Mouse (Mus musculus) testis, postnatal 14 days (tissue): Measurements from ENCODE around the gene Islr2.

Experiments
- DNase-seq: peaks from one replicate; pipeline ENCODE4 v3.0.0; 2021; ENCODE audit warnings: low spot score

Islr2 gene

DNA sequence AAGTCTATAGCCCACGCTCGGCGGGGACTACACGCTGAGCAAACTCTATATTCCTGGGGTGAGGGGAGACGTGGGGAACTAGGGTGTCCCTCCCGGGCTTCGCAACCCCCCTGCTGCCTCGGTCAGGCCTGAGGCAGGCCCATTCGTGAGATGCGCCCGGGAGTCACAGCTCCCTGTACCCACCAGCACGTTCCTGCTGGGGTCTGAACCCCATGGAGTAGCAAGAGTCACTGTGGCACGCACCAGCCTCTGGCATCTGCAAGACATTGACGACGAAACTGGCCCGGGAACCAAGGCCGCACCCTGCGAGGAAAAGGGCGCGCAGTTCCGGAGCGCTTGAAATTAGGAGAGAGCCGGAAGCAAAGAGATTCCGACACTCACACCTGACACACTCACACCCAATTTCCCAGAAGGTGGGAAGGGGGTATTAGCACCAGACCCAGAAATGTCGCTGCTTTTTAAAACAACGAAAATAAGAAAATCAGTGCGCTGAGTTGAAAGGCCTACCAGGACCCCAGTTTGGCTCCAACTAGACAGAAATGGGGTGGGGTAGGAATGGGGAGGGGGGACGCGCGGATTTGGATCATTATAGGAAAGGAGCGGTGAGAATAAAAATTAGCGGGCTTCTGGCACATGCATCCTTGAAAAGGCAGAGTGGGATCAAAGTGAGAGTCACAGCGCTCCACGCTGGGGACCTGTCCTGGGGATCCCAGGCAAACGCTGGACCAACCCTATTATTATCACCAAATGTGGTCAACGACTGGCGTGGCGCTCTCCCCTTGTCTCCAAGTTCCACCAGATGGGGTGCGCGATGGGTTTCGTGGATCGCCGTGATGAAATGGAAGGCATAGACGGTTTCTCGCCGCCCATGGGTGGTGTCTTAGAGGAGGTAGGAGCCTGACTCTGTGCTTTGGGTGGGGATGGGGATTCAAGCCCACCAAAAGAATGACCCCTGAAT, 7.2 kb downstream of the Islr2 start:
- DNase-seq: no peak

DNA sequence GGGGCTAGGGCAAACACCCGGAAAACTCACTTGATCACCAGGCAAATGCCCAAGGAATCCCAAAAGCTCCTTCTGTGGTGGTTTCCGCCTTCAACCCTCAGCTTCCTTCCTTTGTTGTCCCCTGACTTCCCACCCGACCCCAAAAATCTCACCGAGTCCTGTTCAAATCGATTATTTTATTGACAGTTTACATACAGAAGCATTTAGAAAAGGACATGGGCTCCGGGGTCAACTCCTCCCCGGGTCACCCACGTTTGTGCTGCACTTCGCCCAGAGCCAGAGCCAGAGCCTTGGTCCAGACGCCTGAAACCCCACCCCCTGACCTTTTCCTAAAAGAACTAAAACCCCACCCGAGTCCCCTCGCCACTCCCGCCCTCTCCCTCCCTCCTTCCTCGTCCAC, 8.0 kb downstream of the Islr2 start:
- no peak for DNase-seq

DNA sequence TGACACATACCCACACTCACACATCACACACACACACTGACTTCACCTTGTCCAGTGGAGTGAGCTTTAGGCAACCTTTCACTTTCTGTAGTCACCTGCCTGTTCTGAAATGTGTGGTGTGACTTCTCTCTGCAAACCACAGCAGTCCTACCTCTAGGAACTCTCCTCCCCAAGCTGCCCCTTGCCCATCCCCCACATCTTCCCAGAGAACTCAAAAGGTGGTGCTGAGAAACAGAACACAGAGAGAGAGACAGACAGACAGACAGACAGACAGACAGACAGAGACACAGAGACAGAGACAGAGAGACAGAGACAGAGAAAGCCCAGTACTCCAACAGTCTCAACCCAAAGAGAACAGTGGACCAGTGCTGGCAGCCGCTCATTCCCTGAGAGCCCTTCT, 8.4 kb downstream of the Islr2 start:
- no peak for DNase-seq

DNA sequence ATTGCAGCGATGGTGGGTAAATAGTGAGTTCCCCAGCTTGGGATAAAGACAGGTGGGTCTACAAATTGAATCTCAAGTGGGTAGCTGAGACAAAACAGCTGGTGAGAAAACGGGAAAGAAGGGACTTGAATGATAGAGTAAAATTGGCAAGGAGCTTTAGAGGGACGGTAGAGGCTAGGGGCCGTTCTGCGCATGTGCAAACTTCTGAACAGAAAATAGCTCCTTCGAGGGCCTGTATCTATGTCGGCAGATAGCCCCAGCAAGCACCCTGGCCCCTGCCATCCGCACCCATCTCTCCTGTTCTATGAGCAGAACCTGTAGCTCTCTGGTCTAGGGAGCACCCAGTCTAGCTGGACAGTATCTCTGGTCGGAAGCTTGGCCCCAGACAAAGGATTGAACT, 9.9 kb downstream of the Islr2 start:
- no peak for DNase-seq

DNA sequence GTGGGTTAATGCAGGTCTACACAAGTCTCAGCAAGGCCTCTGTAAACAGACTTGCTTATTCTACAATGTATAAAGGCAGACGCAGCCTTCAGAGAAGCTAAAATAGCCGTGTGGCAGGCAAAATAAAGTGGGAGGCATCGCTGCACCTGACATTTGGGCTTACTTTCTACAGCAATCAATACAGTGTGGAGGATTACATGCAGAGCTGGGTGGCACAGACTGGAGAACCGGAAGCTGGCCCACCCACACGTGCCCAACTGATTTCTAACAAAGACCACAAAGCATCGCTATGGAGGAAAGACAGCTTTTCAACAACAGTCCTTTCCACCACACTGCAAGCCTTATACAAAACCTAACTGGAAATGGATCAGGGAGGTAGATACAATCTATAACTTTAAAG, 19.7 kb downstream of the Islr2 start:
- no peak for DNase-seq

DNA sequence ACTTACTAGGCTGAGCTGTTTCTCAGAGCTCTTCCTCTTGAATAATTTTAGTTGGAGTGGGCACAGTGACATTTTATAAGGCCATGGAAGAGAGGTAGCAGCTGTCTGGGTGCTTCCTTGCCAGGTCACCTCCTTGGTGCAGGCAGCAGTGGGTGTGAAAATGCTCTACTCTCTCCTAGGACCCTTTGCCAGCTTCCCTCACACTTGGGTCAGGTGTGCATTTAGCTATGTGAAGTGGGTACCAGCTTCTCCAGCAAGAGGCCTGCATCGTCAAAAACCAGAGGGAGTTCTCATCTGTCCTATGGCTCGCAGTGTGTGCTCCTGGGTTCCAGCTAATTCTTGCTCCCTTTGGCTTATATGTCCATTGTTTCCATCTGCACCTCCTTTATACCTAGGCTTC, 24.7 kb downstream of the Islr2 start:
- no peak for DNase-seq

DNA sequence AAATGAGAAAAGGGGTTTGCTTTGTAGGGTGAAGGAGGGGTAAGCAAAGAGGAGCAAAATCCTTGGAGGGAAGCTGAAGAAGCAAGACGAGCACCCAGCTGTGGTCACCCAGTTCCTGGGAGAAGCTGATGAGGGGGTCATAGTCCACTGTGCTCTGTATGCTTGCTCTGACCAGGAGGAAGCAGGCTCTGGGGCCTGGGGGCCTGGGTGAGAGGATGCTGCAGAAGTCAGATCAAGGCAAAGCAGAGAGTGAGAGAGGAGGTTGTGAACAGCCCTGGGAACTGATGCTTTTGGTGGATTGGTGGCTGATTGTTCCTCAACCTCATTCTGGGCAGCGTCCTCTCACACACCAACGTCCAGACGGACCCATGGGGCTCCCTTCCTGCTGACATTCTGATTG, 27.0 kb downstream of the Islr2 start:
- no peak for DNase-seq

DNA sequence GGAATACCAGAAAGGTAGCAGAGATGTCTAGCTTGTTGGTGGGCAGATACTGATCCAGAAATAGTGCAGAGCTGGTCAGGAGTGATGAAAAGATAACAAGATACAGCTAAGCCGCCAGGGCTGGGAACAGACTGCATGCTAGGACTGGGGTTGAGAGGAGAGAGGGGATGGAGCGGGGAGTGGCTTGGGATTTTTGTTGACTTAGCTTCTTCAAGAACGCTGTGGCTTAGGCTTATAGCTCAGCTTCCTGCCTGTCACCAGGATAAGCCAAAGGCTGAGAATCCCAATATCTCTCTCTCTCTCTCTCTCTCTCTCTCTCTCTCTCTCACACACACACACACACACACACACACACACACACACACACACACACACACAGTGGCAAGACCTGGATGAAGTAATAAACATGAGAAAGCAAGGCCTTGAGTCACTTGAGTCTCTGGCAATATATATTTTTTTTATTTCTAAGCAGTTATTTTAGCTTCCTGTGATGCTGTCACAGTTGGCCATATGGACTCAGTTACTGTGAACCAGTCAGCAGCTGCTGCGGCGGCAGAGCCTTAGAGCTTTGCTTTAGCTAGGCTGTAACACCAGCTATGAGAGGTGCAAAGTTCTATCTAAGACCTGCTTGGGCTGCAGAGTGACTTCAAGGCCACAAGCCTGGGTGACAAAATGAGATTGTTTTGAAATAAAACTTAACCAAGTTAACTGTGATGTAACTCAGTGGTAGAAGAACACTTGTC, 28.2 kb downstream of the Islr2 start:
- no peak for DNase-seq

DNA sequence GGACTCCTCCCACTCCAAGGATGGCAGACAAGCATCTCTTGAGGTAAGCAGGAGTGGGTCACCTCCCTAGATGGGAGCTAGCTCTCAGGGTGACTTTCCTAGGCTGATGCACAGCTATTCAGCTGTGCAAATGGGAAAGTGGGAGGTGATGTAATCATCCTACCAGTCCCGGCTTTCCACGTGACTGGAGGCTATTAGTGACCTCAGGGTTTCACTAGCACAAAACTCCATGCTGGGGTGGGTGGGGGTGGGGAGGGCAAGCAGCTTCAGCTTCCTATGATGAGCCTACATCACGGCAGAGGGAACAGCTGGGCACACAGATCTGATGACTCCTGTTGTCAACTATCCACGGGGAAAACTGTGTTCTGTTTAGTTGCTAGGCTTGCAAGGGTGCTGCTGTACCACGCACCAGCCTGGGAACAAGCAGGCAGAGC, 29.3 kb downstream of the Islr2 start:
- no peak for DNase-seq

DNA sequence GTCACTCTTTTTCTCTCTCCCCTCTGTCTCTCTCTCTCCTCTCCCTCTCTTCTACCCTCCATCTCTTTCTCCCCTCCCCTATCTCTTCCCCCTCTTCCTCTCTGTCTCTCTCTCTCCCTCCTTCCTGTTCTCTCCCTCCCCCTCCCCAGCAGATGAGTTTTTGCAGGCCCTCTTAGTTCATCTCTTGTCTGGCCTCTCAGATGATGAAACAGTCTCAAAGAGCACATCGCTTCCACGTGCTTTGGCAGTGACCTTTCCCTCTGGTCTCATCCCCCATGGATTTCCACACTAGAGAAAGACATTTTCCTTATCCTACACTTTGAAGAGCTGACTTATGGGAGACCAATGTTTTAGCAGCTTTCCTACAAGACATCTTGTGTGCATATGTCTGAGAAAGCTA, 31.3 kb downstream of the Islr2 start:
- DNase-seq: no peak

DNA sequence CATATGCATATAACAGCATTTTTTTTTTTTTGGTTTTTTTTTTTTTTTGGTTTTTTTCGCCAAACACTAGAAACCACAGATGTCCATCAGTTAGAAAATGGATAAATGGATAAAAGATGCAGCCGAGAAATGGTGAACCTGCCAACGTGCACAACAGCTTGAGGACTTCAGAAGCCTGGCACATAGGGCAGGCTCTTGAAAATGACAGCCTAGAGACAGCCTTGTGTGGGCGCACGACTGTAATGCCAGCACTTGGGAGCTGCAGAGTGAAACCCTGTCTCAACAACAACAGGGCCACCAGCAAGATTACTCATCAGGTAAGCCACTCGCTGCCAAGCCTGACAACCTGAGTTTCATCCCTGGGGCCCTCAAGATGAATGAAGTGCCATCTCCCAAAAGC, 34.7 kb downstream of the Islr2 start:
- DNase-seq: no peak

DNA sequence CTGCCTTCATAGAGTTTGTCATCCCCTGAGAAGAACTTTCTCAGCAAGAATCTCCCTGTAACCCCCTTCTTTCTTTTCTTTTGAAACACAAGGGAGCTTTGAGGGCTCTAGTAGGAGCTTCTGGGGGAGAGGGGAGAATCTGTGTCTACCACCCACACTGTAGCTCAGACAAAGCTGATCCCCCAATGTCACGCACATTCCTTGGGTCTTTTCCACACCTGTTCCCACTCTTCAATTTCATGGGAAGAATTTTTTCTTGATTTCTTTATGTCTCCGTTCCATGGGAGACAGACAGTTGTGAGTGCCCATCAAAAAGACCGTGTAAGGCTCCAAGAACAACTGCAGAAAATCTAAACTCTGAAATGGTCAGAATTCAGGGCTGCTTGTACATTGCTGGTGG, 35.2 kb downstream of the Islr2 start:
- no peak for DNase-seq

DNA sequence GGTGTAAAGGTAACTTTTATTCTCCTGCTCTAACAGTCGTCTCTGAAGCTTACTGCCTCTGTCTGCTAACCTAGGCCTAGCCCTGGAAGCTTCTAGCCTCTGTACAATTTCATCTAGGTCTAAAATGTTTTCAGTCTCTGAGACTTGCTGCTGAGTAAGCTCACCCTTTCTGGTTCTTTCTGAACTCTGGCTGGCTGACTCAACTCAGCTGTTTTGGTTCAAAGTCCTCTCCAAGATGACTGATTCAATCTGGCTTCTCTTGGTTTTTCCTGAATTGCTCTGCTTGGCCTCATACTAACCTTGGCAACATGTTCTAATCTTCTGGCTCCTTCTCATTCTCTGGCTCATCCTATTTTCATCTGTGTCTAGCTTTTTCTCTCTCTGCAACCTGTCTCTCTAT, 38.3 kb downstream of the Islr2 start:
- no peak for DNase-seq

DNA sequence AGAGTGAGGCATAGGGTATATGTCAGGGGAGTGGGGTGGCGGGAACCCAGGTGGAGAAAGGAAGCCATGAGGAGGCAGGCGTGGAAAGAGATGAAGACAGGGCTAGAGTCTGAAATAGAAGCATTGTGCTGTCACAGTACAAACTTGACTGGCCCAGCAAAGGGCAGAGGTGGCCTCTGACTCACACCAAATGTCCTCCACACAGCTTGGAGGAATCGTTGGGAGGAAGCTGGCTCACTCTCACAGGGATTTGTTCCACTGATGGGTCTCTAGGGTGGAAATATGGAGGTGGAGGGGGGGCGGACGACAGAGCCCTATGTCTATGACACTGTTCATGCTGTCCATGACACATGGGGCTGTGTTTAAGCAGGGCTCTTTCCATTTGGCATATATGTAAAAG, 41.0 kb downstream of the Islr2 start:
- DNase-seq: no peak

DNA sequence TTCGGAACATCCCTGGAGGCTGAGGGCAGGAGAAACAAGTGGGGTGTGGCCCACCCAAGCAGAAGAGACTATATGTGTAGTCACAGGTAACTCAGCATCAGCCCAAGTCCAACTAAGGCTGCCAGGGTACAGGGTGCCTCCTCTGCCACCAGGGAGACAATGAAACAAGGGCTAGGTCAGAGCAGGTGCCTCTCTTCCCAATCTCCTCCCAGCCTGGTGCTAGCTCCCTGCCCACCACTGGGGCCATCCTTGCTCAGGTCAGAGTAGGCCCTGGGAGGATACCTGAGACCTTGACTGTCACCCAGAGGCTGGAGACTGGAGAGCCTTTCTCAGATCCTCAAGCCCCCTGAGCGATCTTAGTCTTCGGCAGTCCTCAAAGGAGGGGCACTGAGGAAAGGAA, 41.9 kb downstream of the Islr2 start:
- DNase-seq: no peak

DNA sequence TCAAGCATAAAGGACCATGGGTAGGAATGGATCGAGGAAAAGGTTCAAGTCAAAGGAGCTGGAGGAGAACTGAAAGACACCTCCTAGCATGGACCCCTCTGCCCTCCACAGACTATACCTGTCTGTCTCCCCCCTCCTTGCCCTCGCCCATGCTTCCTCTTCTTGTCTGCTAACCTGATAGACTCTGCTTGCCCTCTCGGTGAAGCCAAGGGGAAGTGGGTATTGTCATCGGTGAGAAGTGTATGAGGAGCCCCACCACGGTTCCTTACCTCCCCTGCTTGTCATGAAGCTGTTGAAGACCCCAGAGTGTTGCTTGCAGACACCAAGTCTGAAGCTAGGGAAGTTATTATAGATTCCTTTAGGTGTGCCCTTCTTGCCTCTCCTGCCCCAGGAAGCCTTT, 43.8 kb downstream of the Islr2 start:
- no peak for DNase-seq

DNA sequence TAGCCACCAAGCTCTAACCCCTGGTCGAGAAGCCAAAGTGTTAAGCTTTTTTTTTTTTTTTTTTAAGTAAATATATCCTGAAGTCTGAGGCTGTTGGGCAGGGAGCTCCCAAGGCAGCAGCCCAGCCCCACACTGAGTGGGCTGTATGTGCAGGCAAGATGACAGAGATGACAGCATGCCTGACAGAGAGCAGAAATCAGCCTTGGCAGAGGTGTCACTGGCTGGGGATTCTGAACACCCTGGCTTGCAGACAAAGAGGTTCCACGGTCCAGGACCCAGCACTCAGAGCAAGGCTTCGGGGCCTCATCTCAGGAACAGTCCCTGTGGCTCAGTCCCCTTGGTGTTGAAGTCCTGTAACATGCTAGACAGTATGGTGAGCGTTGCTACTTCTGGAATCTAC, 44.3 kb downstream of the Islr2 start:
- no peak for DNase-seq

DNA sequence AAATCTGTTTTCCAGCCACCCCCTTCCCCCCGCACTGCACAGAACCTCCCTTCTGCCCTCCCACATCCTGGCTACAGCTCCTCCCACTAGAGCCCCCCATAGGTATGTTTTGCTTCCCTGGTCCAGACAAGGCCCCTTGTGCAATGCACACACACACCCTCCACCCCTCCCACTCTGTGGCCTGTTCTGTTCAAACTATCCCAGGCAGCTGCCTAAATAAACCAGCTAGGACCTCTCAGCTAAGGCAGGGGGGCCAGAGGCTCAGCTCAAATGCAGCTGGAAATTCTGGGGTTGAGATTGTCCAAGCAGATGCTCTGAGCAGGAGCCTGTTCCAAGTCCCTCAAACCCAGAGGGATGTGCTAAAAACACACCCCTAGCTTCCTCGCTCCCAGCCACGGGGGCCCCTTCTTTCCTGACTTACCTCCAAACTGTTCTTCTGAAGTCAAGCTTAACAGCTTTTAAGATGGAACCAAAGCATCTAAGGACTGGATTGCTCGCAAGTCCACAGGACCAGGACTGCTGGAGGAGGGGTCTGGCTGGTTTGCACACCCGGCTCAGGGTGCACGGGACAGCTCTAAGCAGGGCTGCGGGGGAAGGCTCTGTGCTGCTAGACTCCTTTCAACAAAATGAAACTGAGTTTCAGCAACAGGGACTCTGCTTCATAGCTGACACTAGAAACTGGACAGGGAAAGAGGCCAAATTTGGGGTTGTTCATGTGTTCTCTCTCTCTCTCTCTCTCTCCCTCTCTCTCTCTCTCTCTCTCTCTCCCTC, 45.4 kb downstream of the Islr2 start:
- peak; percentile 46 for DNase-seq

DNA sequence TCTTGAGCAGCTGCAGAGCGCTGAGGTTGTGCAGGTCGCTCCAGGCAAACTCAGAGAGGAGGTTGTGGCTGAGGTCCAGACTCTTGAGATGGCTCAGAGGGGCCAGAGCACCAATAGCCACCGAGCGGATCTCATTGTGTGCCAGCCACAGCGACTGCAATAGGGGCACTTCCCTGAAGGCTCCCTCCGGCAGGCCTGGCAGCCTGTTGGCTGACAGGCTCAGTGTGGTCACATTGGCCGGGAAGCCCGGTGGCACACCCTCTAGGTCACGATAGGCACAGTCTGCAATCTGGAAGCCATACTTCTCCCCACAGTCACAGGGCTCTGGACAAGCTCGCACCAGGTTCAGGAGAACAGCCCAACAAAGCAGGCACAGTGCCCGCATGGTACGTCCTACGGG, 46.3 kb downstream of the Islr2 start:
- DNase-seq: no peak

DNA sequence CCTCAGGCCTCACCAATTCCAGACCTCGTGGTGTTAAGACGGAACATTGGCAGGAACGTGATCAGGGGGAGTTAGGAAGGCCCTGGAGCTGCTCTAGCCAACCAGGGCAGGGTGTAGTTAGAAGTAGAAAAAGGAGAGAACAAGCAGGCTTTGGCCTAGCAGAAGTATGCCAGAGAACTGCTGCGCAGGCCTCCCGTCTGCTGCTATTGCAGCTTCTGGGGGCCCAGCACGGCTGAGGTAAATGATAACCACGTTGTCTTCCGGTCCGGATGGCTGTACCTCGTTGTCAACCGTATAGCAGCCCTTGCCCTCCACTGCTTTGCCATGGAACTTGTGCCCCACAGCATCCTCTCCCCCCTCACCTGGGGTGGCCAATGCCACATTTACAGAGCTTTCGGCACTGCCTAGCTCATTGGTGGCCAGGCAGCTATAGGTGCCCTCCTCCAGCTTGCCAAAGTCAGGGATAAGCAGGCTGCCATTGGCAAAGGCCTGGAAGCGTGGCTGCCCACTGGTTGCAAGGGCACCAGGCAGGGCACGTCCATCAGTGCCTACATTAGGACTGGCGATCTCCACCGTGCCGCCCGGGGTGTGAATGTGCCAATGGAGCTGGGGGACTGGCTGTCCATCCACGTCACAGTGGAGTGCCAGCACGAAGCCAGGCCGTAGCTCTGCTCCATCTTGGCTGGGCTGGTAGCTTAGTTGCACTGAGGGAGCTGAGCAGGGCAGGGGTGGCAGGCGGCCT, 47.1 kb downstream of the Islr2 start:
- DNase-seq: no peak

DNA sequence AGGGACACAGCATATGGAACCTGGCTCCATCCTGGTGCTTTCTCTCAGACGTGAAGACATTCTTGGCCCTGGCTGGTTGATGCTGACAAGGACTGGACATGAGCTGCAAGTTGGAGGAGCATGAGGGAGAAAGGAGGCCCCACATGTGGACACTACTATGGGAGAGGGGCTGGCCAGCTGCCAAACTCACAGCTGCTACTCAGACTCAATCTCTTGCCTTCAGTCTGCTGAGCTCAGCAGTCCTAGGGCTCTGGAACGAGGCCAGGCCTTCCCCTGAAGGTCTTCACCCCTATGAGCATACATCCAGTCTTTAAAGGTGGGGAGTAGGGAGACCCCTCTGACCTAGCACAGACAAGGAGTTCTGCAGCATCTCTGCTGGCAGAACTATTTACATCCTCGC, 48.8 kb downstream of the Islr2 start:
- peak; percentile 55 for DNase-seq

DNA sequence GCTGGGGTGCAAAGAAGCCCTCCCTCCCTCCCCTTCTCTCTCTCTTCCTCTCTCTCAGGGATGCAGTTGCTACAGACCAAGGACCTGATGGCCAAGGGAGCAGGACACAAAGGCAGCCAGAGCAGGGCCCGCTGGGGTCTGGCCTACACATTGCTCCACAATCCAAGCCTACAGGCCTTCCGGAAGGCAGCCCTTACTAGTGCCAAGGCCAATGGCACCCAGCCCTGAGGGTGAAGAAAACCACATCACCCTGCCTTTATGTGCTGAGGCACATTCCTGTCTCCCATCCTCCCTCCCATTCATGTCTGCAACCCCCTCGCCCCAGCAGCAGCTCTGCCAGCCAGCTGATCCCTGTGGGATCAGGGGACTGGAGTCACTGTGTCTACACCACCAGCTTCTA, 51.0 kb downstream of the Islr2 start:
- DNase-seq: no peak
